Mouse (Mus musculus) kidney, embryonic 14.5 days (tissue): ENCODE measurements around the gene Slco1c1. TPM values are rescaled to one million over a fixed set of nuclear protein-coding genes. Genes with fewer than 3 reads are reported as not detected.

Experiments used
- ATAC-seq: fragments of 200-750 bp; cut with Nextera tagmentation; 2 replicates; pipeline ENCODE4 v1.8.0; 2017; ENCODE audit warnings: moderate number of reproducible peaks, mild to moderate bottlenecking, moderate TSS enrichment, moderate library complexity; ENCODE audit not compliant: low FRiP score, low TSS enrichment
- H3K27ac ChIP-seq: fragments of 300-500 bp; sonication (generic); 2 replicates; pipeline ENCODE4 v1.5.1; 2014; ENCODE audit warnings: low read depth, mild to moderate bottlenecking, low read length, moderate library complexity, mixed read lengths
- H3K27me3 ChIP-seq: fragments of 300-500 bp; sonication (generic); 2 replicates; pipeline ENCODE4 v1.6.1; 2014; ENCODE audit warnings: mild to moderate bottlenecking, low read length; ENCODE audit not compliant: control insufficient read depth, insufficient read depth
- H3K36me3 ChIP-seq: fragments of 300-500 bp; sonication (generic); 2 replicates; pipeline ENCODE4 v1.6.1; 2014; ENCODE audit warnings: low read length, mixed read lengths; ENCODE audit not compliant: control insufficient read depth, insufficient read depth
- H3K4me1 ChIP-seq: fragments of 300-500 bp; sonication (generic); 2 replicates; pipeline ENCODE4 v1.6.1; 2014; ENCODE audit warnings: low read length, mixed read lengths; ENCODE audit not compliant: control insufficient read depth, insufficient read depth
- H3K4me2 ChIP-seq: fragments of 300-500 bp; sonication (generic); replicated peaks from 2 replicates; pipeline ENCODE4 v1.6.1; 2014; ENCODE audit warnings: low read depth, mild to moderate bottlenecking, low read length
- H3K4me3 ChIP-seq: fragments of 300-500 bp; sonication (generic); 2 replicates; pipeline ENCODE4 v1.5.1; 2014; ENCODE audit warnings: mild to moderate bottlenecking, low read length
- H3K9ac ChIP-seq: fragments of 300-500 bp; sonication (generic); 2 replicates; pipeline ENCODE4 v1.6.1; 2014; ENCODE audit warnings: low read depth, mild to moderate bottlenecking, low read length, moderate library complexity
- H3K9me3 ChIP-seq: fragments of 300-500 bp; sonication (generic); 2 replicates; pipeline ENCODE4 v1.6.1; 2016; ENCODE audit warnings: low read length; ENCODE audit not compliant: control insufficient read depth
- WGBS: fragments of 180-500 bp; shearing (Covaris S2); extraction: QIAGEN DNeasy Blood & Tissue Kit; methylation state at CpG from one replicate; pipeline ENCODE4 v1.1.7; 2014; 5-methylcytosine and 5-hydroxymethylcytosine counted together
- polyA plus RNA-seq: library from polyadenylated mRNA; unstranded; fragments of >200 nt; fragmentation: Nextera tagmentation; extraction: Ambion mirVana; gene quantifications from 2 replicates; pipeline ENCODE4 v1.2.1, GENCODE M21; 2014

Gene Slco1c1
- polyA plus RNA-seq, 1 experiment from 2014 or later = 0.32 TPM

- H3K9me3 ChIP-seq = no peaks in the 10 kb centered on the region
- no peak overlapping the region for H3K9ac ChIP-seq
- ATAC-seq = no peak
- no peak overlapping the region for H3K27ac ChIP-seq
- no peak overlapping the region for H3K4me2 ChIP-seq
- H3K27me3 ChIP-seq = no peaks in the 10 kb centered on the region
- 63% methylated on average over 2 of the region's 2 CpGs for WGBS
- no peaks in the 10 kb centered on the region for H3K36me3 ChIP-seq
- no peaks in the 10 kb centered on the region for H3K4me1 ChIP-seq
- no peak overlapping the region for H3K4me3 ChIP-seq
Observed at GRCm38 (mm10) chr6:141610702-141611260, 86.6 kb downstream of the Slco1c1 start.

DNA sequence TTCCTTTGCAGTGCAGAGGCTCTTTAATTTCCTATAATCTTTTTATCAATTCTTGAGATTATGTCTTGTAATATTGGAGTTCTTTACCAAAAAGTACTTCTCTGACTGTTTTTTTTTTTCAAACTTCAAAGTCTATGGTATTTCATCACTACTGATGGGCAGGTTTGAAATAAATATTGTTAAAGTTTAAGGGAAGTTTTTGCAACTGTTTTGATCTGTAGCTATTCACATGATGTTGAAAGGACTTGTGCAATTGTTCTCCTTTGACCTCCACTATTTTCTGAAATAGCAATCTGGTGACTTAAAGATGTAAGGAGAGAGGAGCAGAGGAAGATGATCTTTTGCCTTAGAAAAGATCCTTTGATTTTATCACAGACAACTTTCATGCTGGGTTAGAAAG is 89.8 kb downstream of the Slco1c1 start:
- no peak for ATAC-seq
- no peak overlapping the region for H3K27ac ChIP-seq
- H3K27me3 ChIP-seq = no peaks in the 10 kb centered on the region
- H3K4me2 ChIP-seq = no peak overlapping the region
- H3K4me1 ChIP-seq = no peaks in the 10 kb centered on the region
- no peaks in the 10 kb centered on the region for H3K36me3 ChIP-seq
- H3K9ac ChIP-seq = no peak overlapping the region
- no peak overlapping the region for H3K4me3 ChIP-seq
- no peaks in the 10 kb centered on the region for H3K9me3 ChIP-seq

- H3K36me3 ChIP-seq = no peaks in the 10 kb centered on the region
- no peak overlapping the region for H3K4me2 ChIP-seq
- H3K27me3 ChIP-seq = no peaks in the 10 kb centered on the region
- no peaks in the 10 kb centered on the region for H3K9me3 ChIP-seq
- 94% methylated on average over 3 of the region's 3 CpGs for WGBS
- no peak for ATAC-seq
- no peak overlapping the region for H3K27ac ChIP-seq
- no peaks in the 10 kb centered on the region for H3K4me1 ChIP-seq
- H3K4me3 ChIP-seq = no peak overlapping the region
- no peak overlapping the region for H3K9ac ChIP-seq
Observed at GRCm38 (mm10) chr6:141615348-141615747, 91.2 kb downstream of the Slco1c1 start.

Other genes starting within 250 kb of the Slco1c1 start
- gene Slco1b2, start 105.2 kb downstream of the Slco1c1 start, polyA plus RNA-seq = not detected in 2 replicates
- not detected in 2 replicates for gene Gm5724, start 249.4 kb downstream of the Slco1c1 start, polyA plus RNA-seq